Mouse (Mus musculus): ENCODE data around the gene Tinagl1.

GRCm38 (mm10) chr4:130125935-130126334 is 49.0 kb downstream of the Tinagl1 start:
- TF ChIP-seq CHD2 (IDR thresholded peaks at IDR 0.05; ENCODE audit: low read depth, low read length) (no peak), HCFC1 (IDR thresholded peaks at IDR 0.05; ENCODE audit: borderline replicate concordance, insufficient read depth, low read length) (no peak), ZNF384 (IDR thresholded peaks at IDR 0.05; ENCODE audit: low read depth, low read length) (no peak), ZC3H11A (IDR thresholded peaks at IDR 0.05; ENCODE audit: borderline replicate concordance, low read depth, low read length) (no peak), MAFK (IDR thresholded peaks at IDR 0.05; ENCODE audit: insufficient read depth, low read depth, low read length) (no peak)
